ENCODE assay signal across 10 mouse cellular contexts in the genomic region with DNA sequence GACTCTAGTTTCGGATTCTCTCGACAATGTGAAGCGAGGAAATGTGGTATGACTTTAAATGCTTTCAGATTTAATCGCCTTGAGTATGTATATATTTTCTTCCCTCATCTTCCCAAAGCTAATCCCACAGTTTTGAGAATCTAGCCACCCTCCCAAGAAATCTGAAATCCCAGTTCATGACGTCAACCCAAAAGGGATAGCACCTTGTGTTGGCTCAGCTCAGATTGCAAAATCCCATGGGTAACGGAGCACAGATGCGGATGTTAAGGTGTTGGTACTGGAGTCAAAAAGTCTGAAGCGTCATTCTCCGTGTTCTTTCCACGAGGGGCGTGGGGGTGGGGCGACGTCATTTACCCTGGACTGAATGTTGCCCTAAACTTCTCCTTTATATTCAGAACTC. TPM values are rescaled to one million over a fixed set of nuclear protein-coding genes. Genes with fewer than 3 reads are reported as not detected.
DNase-seq lines count a peak whose midpoint lies in the region; ATAC-seq and TF ChIP-seq lines count a peak whose summit lies in the region.
"Had no signal": no experiment of that assay in that cellular context is flagged by ENCODE, and none has a peak within 500 bp of the region (broad histone marks: within the 10 kb centered on the region; RNA-seq: fewer than 3 reads in every experiment).

No protein-coding gene starts in this region.

- H3K4me3 ChIP-seq in heart, embryonic 10.5 days = peak overlapping the region; percentile 70
- H3K4me3 ChIP-seq in midbrain, embryonic 10.5 days = 0 out of 2 replicates have a peak overlapping the region, but pooled peaks have one; percentile 62
- no peak overlapping the region for H3K4me3 ChIP-seq in midbrain, embryonic 11.5 days (ENCODE audit: low read depth, low read length)
- 0 out of 2 replicates have a peak overlapping the region, but pooled peaks have one; percentile 49 for H3K4me3 ChIP-seq in liver, postnatal 0 days (ENCODE audit: low read depth, low read length)

- ATAC-seq in midbrain, embryonic 11.5 days (ENCODE audit: low FRiP score) = no peak
- no peak for ATAC-seq in liver, postnatal 0 days

- H3K9me3 ChIP-seq in heart, embryonic 10.5 days = no peaks in the 10 kb centered on the region
- H3K9me3 ChIP-seq in midbrain, embryonic 10.5 days (replicated peaks) = no peaks in the 10 kb centered on the region
- no peaks in the 10 kb centered on the region for H3K9me3 ChIP-seq in midbrain, embryonic 11.5 days (ENCODE audit: control insufficient read depth, low read length)
- no peaks in the 10 kb centered on the region for H3K9me3 ChIP-seq in liver, postnatal 0 days (ENCODE audit: low read length)

- peaks cover 41% of the 10 kb centered on the region for H3K4me1 ChIP-seq in heart, embryonic 10.5 days
- H3K4me1 ChIP-seq in midbrain, embryonic 10.5 days = peaks cover 35% of the 10 kb centered on the region
- peaks cover 21% of the 10 kb centered on the region for H3K4me1 ChIP-seq in midbrain, embryonic 11.5 days (ENCODE audit: control insufficient read depth, insufficient read depth, low read length)
- peaks cover 12% of the 10 kb centered on the region for H3K4me1 ChIP-seq in liver, postnatal 0 days (ENCODE audit: insufficient read depth)

- H3K27ac ChIP-seq in heart, embryonic 10.5 days = peak overlapping the region; percentile 82; the same call in 1 of the 2 replicates
- H3K27ac ChIP-seq in midbrain, embryonic 10.5 days (replicated peaks) = no peak overlapping the region
- no peak overlapping the region for H3K27ac ChIP-seq in midbrain, embryonic 11.5 days (ENCODE audit: low read depth, low read length)
- H3K27ac ChIP-seq in liver, postnatal 0 days (ENCODE audit: low read depth) = no peak overlapping the region

- peaks cover 80% of the 10 kb centered on the region for H3K27me3 ChIP-seq in heart, embryonic 10.5 days (ENCODE audit: insufficient read depth, poor library complexity, severe bottlenecking)
- peaks cover 92% of the 10 kb centered on the region for H3K27me3 ChIP-seq in midbrain, embryonic 10.5 days (ENCODE audit: low read depth, poor library complexity, severe bottlenecking)
- peaks cover 68% of the 10 kb centered on the region for H3K27me3 ChIP-seq in midbrain, embryonic 11.5 days (ENCODE audit: control insufficient read depth, insufficient read depth, low read length)
- H3K27me3 ChIP-seq in liver, postnatal 0 days (ENCODE audit: insufficient read depth, low read length) = peaks cover 70% of the 10 kb centered on the region

- no peak overlapping the region for H3K4me2 ChIP-seq in midbrain, embryonic 11.5 days
- no peak overlapping the region for H3K4me2 ChIP-seq in liver, postnatal 0 days (ENCODE audit: low read depth, low read length)

- intact Hi-C loops in heart, postnatal 25 days (cut with DNase I) = loop anchor here (5.0 kb wide), 2 partner anchors 119 to 154 kb away; no protein-coding TSS in a partner anchor

- TF ChIP-seq CTCF in liver, postnatal 0 days (IDR thresholded peaks at IDR 0.05; ENCODE audit: low read depth) = no peak

- WGBS in heart, embryonic 10.5 days = 31% methylated on average over 13 of the region's 13 CpGs
- WGBS in midbrain, embryonic 10.5 days = 33% methylated on average over 13 of the region's 13 CpGs
- 32% methylated on average over 13 of the region's 13 CpGs for WGBS in midbrain, embryonic 11.5 days
- 26% methylated on average over 13 of the region's 13 CpGs for WGBS in liver, postnatal 0 days (ENCODE audit: insufficient replicate concordance)

- TF ChIP-seq EP300 in liver, postnatal 0 days (IDR thresholded peaks at IDR 0.05; ENCODE audit: low read depth) = no peak

- H3K36me3 ChIP-seq in heart, embryonic 10.5 days = no peaks in the 10 kb centered on the region
- no peaks in the 10 kb centered on the region for H3K36me3 ChIP-seq in midbrain, embryonic 10.5 days
- H3K36me3 ChIP-seq in midbrain, embryonic 11.5 days (ENCODE audit: control insufficient read depth, insufficient read depth, low read length) = no peaks in the 10 kb centered on the region
- H3K36me3 ChIP-seq in liver, postnatal 0 days (replicated peaks; ENCODE audit: insufficient read depth, low read length) = no peaks in the 10 kb centered on the region

- no peak for DNase-seq in heart, embryonic 10.5 days (ENCODE audit: low spot score)
- no peak for DNase-seq in heart, postnatal 25 days (ENCODE audit: low spot score)
- no peak for DNase-seq in midbrain, embryonic 10.5 days (ENCODE audit: low spot score)
- DNase-seq in midbrain, embryonic 11.5 days (ENCODE audit: low spot score, missing footprints) = no peak
- DNase-seq in liver, postnatal 0 days = no peak
- no peak for DNase-seq in cerebellum, postnatal 10 days
- DNase-seq in embryo, embryonic 10.5 days (ENCODE audit: low spot score) = no peak
- DNase-seq in kidney, adult 18-20 months = no peak
- DNase-seq: cerebellum, adult 8-10 months had no signal

- H3K9ac ChIP-seq in midbrain, embryonic 11.5 days (ENCODE audit: low read length) = no peak overlapping the region
- H3K9ac ChIP-seq in liver, postnatal 0 days (replicated peaks) = no peak overlapping the region

RNA-seq across cellular contexts. Expression of a gene that starts 1.1 kb away (rescaled TPM):
- 0.65 and 1.3 TPM in 2 replicates for polyA plus RNA-seq in heart, embryonic 10.5 days (2016; fragmentation: Nextera tagmentation; extraction: Ambion mirVana)
- 10 to 100 TPM; 24.3 to 30.9 TPM for total RNA-seq in heart, postnatal 25 days (2021)
- polyA plus RNA-seq in midbrain, embryonic 10.5 days (2016; fragmentation: Nextera tagmentation; extraction: Ambion mirVana) = 0.09 and 0.19 TPM in 2 replicates
- 0.15 and 0.28 TPM in 2 replicates for polyA plus RNA-seq in midbrain, embryonic 11.5 days (2014; fragmentation: Nextera tagmentation; extraction: Ambion mirVana)
- 0.47 and 0.63 TPM in 2 replicates for polyA plus RNA-seq in liver, postnatal 0 days (2015; fragmentation: Nextera tagmentation; extraction: Ambion mirVana)
- total RNA-seq: hematopoietic stem cell, adult 5-6 weeks had no signal
